Mouse (Mus musculus) lung, postnatal 0 days (tissue): ENCODE measurements around the gene Prdm16. TPM values are rescaled to one million over a fixed set of nuclear protein-coding genes. Genes with fewer than 3 reads are reported as not detected.
A peak's percentile ranks its signal among the peaks of the same experiment; 100 is the strongest.

ENCODE experiments used
- ATAC-seq: fragments of 200-750 bp; cut with Nextera tagmentation; 2 replicates; pipeline ENCODE4 v1.8.0; 2017; ENCODE audit warnings: moderate library complexity
- DNase-seq: peaks from one replicate; pipeline ENCODE4 v3.0.0-alpha.2; 2016; ENCODE audit warnings: low spot score
- H3K27ac ChIP-seq: fragments of 300-500 bp; sonication (generic); 2 replicates; pipeline ENCODE4 v1.5.1; 2014; ENCODE audit warnings: antibody characterized with exemption, mild to moderate bottlenecking, low read length, mixed read lengths
- H3K27me3 ChIP-seq: fragments of 300-500 bp; sonication (generic); replicated peaks from 2 replicates; pipeline ENCODE4 v1.6.1; 2014; ENCODE audit warnings: low read length, mixed read lengths; ENCODE audit not compliant: insufficient read depth
- H3K36me3 ChIP-seq: fragments of 300-500 bp; sonication (generic); 2 replicates; pipeline ENCODE4 v1.6.1; 2014; ENCODE audit warnings: low read length, mixed read lengths; ENCODE audit not compliant: insufficient read depth
- H3K4me1 ChIP-seq: fragments of 300-500 bp; sonication (generic); 2 replicates; pipeline ENCODE4 v1.6.1; 2014; ENCODE audit warnings: antibody characterized with exemption, low read depth, low read length, mixed read lengths; ENCODE audit not compliant: insufficient read depth
- H3K4me2 ChIP-seq: fragments of 300-500 bp; sonication (generic); replicated peaks from 2 replicates; pipeline ENCODE4 v1.6.1; 2014; ENCODE audit warnings: low read depth, mild to moderate bottlenecking, low read length, moderate library complexity, mixed read lengths
- H3K4me3 ChIP-seq: fragments of 300-500 bp; sonication (generic); 2 replicates; pipeline ENCODE4 v1.5.1; 2014; ENCODE audit warnings: low read depth, low read length
- H3K9ac ChIP-seq: fragments of 300-500 bp; sonication (generic); replicated peaks from 2 replicates; pipeline ENCODE4 v1.6.1; 2014; ENCODE audit warnings: low read depth, mild to moderate bottlenecking
- H3K9me3 ChIP-seq: fragments of 300-500 bp; sonication (generic); 2 replicates; pipeline ENCODE4 v1.6.1; 2016; ENCODE audit warnings: low read length, mixed read lengths
- CTCF ChIP-seq: IDR thresholded peaks from 2 replicates; pipeline ENCODE4 v1.5.1; 2016; ENCODE audit warnings: antibody characterized with exemption, mild to moderate bottlenecking
- EP300 ChIP-seq: IDR thresholded peaks from 2 replicates; pipeline ENCODE4 v1.6.1; 2016; ENCODE audit warnings: antibody characterized with exemption, mild to moderate bottlenecking, control low read depth
- WGBS: fragments of 180-500 bp; shearing (Covaris S2); extraction: QIAGEN DNeasy Blood & Tissue Kit; methylation state at CpG from one replicate; pipeline ENCODE4 v1.1.7; 2014; 5-methylcytosine and 5-hydroxymethylcytosine counted together
- polyA plus RNA-seq: library from polyadenylated mRNA; unstranded; fragments of >200 nt; fragmentation: Nextera tagmentation; extraction: Ambion mirVana; gene quantifications from 2 replicates; pipeline ENCODE4 v1.2.1, GENCODE M21; 2015

Prdm16 gene
- polyA plus RNA-seq, 1 experiment from 2014 or later, result 15.2 TPM

DNA sequence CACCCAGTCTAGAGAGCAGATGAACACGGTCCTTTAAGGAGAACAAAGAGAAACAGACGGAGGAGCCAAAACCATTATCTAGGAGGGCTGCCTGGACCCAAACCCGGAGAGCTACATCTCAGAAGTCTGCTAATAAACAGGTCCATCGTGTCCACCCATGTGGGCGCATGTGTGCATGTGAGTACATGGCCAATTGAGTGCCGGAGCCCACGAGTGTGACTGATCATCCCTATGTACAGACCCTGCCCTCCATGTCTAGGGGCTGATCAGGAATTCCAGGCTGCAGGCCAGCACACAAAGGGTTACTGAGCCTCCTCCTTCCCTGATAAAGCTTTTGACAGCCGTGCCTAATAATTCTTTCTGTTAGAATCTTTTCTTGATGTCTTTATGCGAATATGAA lies 136.0 kb downstream of the Prdm16 start:
- ATAC-seq (no peak), DNase-seq (no peak)
- 0 out of 2 replicates have a peak, but pooled peaks cover 3% of the 10 kb centered on the region for H3K27me3 ChIP-seq
- no peak overlapping the region for H3K9ac ChIP-seq
- H3K9me3 ChIP-seq, result no peaks in the 10 kb centered on the region
- WGBS, result 71% methylated on average over 9 of the region's 9 CpGs
- TF ChIP-seq EP300, result no peak
- no peak overlapping the region for H3K27ac ChIP-seq
- H3K4me1 ChIP-seq, result peaks cover 12% of the 10 kb centered on the region
- H3K4me3 ChIP-seq, result no peak overlapping the region
- H3K36me3 ChIP-seq, result no peaks in the 10 kb centered on the region
- no peak overlapping the region for H3K4me2 ChIP-seq

DNA sequence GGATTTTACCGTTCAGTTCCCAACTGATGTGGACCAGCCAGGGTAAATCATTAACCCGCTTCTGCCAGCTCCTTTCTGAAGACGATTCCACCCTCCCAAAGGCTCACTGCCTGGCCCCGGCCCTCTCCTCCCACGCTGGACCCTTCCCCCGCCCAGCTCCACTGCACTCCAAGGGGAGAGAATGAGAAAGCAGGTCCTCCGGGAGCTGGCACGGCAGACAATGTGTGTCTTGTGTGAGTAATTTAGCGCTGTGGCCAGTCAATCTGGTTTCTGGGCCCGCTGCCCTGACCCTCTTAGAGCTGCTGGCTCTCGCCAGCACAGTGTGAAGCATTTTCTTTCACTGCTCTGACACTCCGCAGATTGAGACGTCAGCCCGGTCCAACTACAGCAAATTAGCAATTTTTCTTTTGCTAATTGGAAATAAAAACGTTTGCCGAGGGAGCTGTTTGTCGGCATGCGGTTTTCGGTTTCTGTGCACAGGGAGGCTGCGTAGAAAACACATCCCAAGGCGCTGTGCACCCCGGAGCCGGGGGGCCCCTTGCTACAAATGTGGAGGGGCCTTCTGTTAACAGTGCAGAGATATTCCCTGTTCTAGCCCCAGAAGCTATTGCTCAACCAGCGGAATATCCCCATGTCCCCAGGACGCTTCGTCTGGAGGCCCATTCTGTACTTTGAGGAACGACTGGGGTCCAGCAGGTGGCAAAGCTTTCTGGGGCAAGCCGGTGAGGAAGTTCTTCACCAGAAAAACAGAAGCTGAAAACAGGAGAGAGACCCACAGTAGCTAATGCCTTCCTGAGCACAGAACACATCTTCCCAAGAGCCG lies 136.8 kb downstream of the Prdm16 start:
- Histone ChIP-seq H3K27ac (no peak overlapping the region), H3K4me1 (peaks cover 12% of the 10 kb centered on the region), H3K4me2 (peak overlapping the region; percentile 17), H3K4me3 (no peak overlapping the region), H3K27me3 (0 out of 2 replicates have a peak, but pooled peaks cover 3% of the 10 kb centered on the region), H3K9ac (no peak overlapping the region), H3K9me3 (no peaks in the 10 kb centered on the region), H3K36me3 (no peaks in the 10 kb centered on the region)
- peak; percentile 85 for DNase-seq
- TF ChIP-seq CTCF (no peak; the same call in 1 of the 2 replicates), EP300 (no peak)
- WGBS, result 33% methylated on average over 28 of the region's 29 CpGs
- ATAC-seq, result peak; percentile 71

DNA sequence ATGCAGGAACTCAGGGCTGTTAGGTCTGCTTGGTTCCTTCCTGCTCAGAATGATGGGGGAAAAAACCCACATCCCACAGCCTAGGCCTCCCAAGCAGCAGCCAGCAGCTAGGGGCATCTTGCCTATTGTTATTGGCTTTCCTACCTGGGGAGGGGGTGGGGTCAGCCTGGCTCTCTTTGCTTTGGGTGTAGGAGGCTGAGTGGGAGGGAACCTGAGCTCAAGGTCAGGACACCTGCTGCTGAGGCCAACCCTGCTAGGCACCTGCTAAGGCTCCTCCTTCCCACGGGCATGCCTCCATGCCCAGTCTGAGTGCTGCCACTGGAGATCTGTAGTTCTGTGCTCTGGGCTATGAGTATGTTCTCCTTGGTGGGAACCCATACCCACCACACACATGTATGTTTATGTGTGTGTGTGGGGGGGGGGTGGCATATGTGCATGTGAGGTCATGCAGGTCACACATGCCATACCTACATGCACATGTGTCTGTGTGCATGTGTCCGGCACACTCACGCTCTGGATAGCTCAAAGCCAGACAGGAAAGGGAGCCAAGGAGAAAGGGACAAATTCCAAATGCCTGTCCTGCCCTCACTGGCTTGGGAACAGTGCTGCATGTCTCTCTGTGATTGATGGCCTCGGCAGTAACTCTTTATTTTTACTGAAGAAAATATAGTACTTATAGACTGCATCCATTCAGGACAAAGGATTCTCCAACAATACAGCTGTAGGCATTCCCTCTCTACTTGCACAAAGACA lies 139.1 kb downstream of the Prdm16 start:
- H3K4me3 ChIP-seq, result no peak overlapping the region
- no peak for TF ChIP-seq CTCF
- TF ChIP-seq EP300, result no peak
- 0 out of 2 replicates have a peak overlapping the region, but pooled peaks have one; percentile 32 for H3K27ac ChIP-seq
- DNase-seq, result no peak
- no peaks in the 10 kb centered on the region for H3K36me3 ChIP-seq
- H3K9me3 ChIP-seq, result no peaks in the 10 kb centered on the region
- 0 out of 2 replicates have a peak, but pooled peaks cover 1% of the 10 kb centered on the region for H3K27me3 ChIP-seq
- 0 out of 2 replicates have a peak, but pooled peaks have one; percentile 5 for ATAC-seq
- no peak overlapping the region for H3K9ac ChIP-seq
- H3K4me2 ChIP-seq, result no peak overlapping the region
- WGBS, result 47% methylated on average over 4 of the region's 4 CpGs
- peaks cover 12% of the 10 kb centered on the region for H3K4me1 ChIP-seq

DNA sequence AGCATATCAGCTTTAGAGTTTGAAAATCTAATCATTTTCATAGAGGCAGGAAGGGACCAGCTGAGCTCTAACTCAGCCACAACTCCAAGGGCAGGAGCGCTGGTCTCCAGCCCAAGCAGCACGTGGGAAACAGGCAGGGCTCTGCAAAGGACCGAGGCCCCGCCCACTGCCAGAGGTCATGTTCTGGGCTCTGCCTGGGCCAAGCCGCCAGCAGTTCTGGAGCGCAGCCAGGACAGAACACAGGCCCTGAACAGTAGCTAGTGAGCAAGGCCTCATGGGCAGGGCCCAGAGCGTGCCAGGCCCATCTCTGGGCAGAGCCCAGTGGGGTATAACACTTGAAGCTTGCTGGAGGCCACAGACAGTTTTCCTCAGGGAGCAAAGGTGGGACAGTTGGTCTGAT lies 139.7 kb downstream of the Prdm16 start:
- ATAC-seq (peak; percentile 87), DNase-seq (peak; percentile 89)
- 7% methylated on average over 7 of the region's 7 CpGs for WGBS
- Histone ChIP-seq H3K9me3 (no peaks in the 10 kb centered on the region), H3K9ac (no peak overlapping the region), H3K4me1 (peaks cover 12% of the 10 kb centered on the region), H3K4me2 (no peak overlapping the region), H3K36me3 (no peaks in the 10 kb centered on the region), H3K4me3 (no peak overlapping the region), H3K27ac (no peak overlapping the region), H3K27me3 (no peaks in the 10 kb centered on the region)
- no peak for TF ChIP-seq EP300
- TF ChIP-seq CTCF, result no peak

DNA sequence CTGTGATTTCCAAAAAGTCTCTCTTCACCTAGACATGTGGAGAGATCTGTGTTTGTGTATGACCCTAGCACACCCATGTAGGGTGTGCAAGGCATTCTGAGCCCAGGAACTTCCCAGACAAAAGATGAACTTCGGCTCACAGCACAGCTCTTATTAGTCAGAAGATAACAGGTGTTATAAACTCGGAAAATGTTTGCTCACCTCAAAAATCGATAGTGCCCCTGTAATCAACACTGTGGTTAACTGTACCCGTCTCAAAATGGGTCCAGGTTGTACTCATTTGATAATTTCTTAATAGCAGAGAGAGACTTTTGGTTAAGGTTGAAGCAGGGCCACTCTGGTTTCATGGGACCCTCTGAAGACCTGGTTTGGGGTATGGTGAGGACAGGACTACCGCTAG lies 140.2 kb downstream of the Prdm16 start:
- Histone ChIP-seq H3K4me3 (no peak overlapping the region), H3K9me3 (no peaks in the 10 kb centered on the region), H3K27ac (no peak overlapping the region), H3K4me1 (peaks cover 12% of the 10 kb centered on the region), H3K36me3 (no peaks in the 10 kb centered on the region), H3K9ac (no peak overlapping the region), H3K27me3 (no peaks in the 10 kb centered on the region), H3K4me2 (no peak overlapping the region)
- no peak for DNase-seq
- no peak for ATAC-seq
- WGBS, result 72% methylated on average over 5 of the region's 5 CpGs
- no peak for TF ChIP-seq CTCF
- no peak for TF ChIP-seq EP300

DNA sequence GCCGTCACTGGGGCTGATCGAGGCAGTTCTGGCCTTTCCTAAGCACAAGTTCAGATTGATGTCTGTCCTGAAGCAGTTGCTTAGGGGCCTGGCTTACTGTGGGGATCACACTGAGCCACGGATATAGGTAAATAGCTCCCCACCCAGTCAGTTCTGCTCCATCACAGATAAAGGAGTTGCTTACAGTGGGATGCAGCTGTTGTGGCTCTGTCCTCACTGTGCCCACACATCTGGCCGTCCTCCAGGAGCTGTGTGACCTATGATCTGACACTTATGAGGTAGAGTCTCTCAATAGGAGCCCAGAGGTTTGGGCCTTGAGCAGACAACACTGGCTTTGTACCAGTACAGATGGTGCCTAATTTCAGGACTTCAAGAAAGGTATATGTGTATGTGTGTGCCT lies 142.7 kb downstream of the Prdm16 start:
- H3K27me3 ChIP-seq, result no peaks in the 10 kb centered on the region
- H3K9ac ChIP-seq, result no peak overlapping the region
- ATAC-seq (no peak), DNase-seq (no peak)
- no peak overlapping the region for H3K4me3 ChIP-seq
- no peaks in the 10 kb centered on the region for H3K36me3 ChIP-seq
- H3K27ac ChIP-seq, result no peak overlapping the region
- H3K4me1 ChIP-seq, result peaks cover 3% of the 10 kb centered on the region
- 44% methylated on average over 4 of the region's 4 CpGs for WGBS
- TF ChIP-seq EP300 (no peak), CTCF (no peak)
- no peaks in the 10 kb centered on the region for H3K9me3 ChIP-seq
- no peak overlapping the region for H3K4me2 ChIP-seq
